In genomic region chrX:106164555-106164954, GRCm38 (mm10) we compare ENCODE assay signal across 23 mouse cellular contexts.
"Had no signal": no experiment of that assay in that cellular context is flagged by ENCODE, and none has a peak within 500 bp of the region (broad histone marks: within the 10 kb centered on the region; RNA-seq: fewer than 3 reads in every experiment).

No protein-coding gene starts in this region.

- H3K4me1 ChIP-seq: forebrain, embryonic 15.5 days; heart, embryonic 10.5 days; heart, embryonic 12.5 days; hindbrain, embryonic 10.5 days; hindbrain, embryonic 12.5 days; intestine, embryonic 15.5 days; limb, embryonic 13.5 days had no signal

- H3K4me2 ChIP-seq: forebrain, embryonic 15.5 days; heart, embryonic 12.5 days; hindbrain, embryonic 12.5 days; hindbrain, embryonic 14.5 days; intestine, embryonic 15.5 days; limb, embryonic 13.5 days had no signal

- H3K27ac ChIP-seq: forebrain, embryonic 15.5 days; heart, embryonic 10.5 days; hindbrain, embryonic 10.5 days; hindbrain, embryonic 12.5 days; hindbrain, embryonic 14.5 days; intestine, embryonic 15.5 days; layer of hippocampus, adult 2 months; left cerebral cortex, adult 2 months; limb, embryonic 13.5 days had no signal

- H3K9ac ChIP-seq: forebrain, embryonic 15.5 days; forebrain, postnatal 0 days; heart, embryonic 12.5 days; hindbrain, embryonic 12.5 days; hindbrain, embryonic 14.5 days; intestine, embryonic 15.5 days; limb, embryonic 13.5 days had no signal

- H3K9me3 ChIP-seq: forebrain, embryonic 15.5 days; heart, embryonic 10.5 days; heart, embryonic 12.5 days; hindbrain, embryonic 10.5 days; hindbrain, embryonic 12.5 days; intestine, embryonic 15.5 days; limb, embryonic 13.5 days had no signal

- H3K4me3 ChIP-seq: forebrain, embryonic 15.5 days; heart, embryonic 10.5 days; heart, embryonic 12.5 days; hindbrain, embryonic 10.5 days; hindbrain, embryonic 12.5 days; intestine, embryonic 15.5 days; layer of hippocampus, adult 2 months; left cerebral cortex, adult 2 months; limb, embryonic 13.5 days had no signal

- H3K27me3 ChIP-seq: forebrain, embryonic 15.5 days; heart, embryonic 12.5 days; intestine, embryonic 15.5 days; limb, embryonic 13.5 days had no signal

- ATAC-seq: forebrain, embryonic 15.5 days; forebrain, postnatal 0 days; hindbrain, embryonic 16.5 days; intestine, postnatal 0 days had no signal

- H3K36me3 ChIP-seq: forebrain, embryonic 15.5 days; heart, embryonic 10.5 days; heart, embryonic 12.5 days; hindbrain, embryonic 10.5 days; hindbrain, embryonic 12.5 days; intestine, embryonic 15.5 days; limb, embryonic 13.5 days had no signal

- DNase-seq: forebrain, postnatal 0 days; gastrocnemius, postnatal 14 days; gastrocnemius, postnatal 36 days; heart, adult 11 months; heart, postnatal 10 days; heart, postnatal 4 days; kidney, adult 18-20 months; kidney, adult 8-10 months; kidney, postnatal 10 days; kidney, postnatal 25 days; kidney, postnatal 4 days had no signal
